Mouse (Mus musculus) cerebellum, adult 2 months (tissue): ENCODE results near the gene Gm27021.

Experiments used
- CTCF ChIP-seq: fragments of 200-500 bp; IDR thresholded peaks from 2 replicates; pipeline ENCODE4 v1.5.1; 2011; ENCODE audit warnings: low read depth, mild to moderate bottlenecking, control low read depth, low read length, moderate library complexity, borderline replicate concordance; ENCODE audit not compliant: insufficient read depth
- POLR2A ChIP-seq: fragments of 200-500 bp; IDR thresholded peaks from 2 replicates; pipeline ENCODE4 v1.6.1; 2011; ENCODE audit warnings: low read length, control low read depth, borderline replicate concordance; ENCODE audit not compliant: insufficient read depth

DNA sequence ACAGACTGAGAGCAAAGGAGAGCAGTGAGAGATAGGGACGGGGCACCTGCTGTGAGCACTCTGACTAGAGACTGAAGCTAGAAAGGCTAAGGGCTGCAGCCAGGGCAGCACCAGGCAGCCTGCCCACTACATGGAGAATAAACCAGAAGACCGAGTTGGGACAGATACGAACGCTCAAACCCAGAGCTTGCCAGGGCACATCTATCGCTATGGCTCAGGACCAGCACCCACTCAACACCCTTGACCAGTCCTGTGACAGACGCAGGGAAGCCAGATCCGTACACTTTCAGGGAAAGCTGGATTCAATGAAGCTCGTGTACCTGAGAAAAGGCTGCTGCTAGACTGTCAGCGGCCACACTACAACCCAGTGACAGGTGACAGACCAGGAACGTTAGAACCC lies 82.4 kb downstream of the Gm27021 start:
- TF ChIP-seq CTCF (no peak), POLR2A (no peak)
